Mouse (Mus musculus): ENCODE data around the gene M6pr. TPM values are rescaled to one million over a fixed set of nuclear protein-coding genes. Genes with fewer than 3 reads are reported as not detected.

The M6pr gene
- total RNA-seq (2014; rRNA removed), result 95.0 and 104 TPM in 2 replicates
- polyA plus RNA-seq (2012; rRNA removed), result 46.4 and 51.2 TPM in 2 replicates

GRCm38 (mm10) chr6:122308505-122309393 is at the start of gene M6pr:
Gene M6pr, plus strand, starts transcription at chr6:122308720.
- Histone ChIP-seq H3K79me2 (ENCODE audit: control insufficient read depth, insufficient read depth, low read length) (peaks cover 6% of the 10 kb centered on the region; the same call in 1 of the 2 replicates), H3K27me3 (ENCODE audit: control insufficient read depth, insufficient read depth, low read length) (no peaks in the 10 kb centered on the region), H3K36me3 (ENCODE audit: control insufficient read depth, insufficient read depth, low read length) (peaks cover 14% of the 10 kb centered on the region; the same call in 1 of the 2 replicates), H3K27ac (replicated peaks; ENCODE audit: insufficient read depth, low read depth, low read length) (peak within 1 kb of the TSS; percentile 40), H3K4me1 (ENCODE audit: control insufficient read depth, insufficient read depth, low read length) (peaks cover 8% of the 10 kb centered on the region; the same call in 1 of the 2 replicates), H3K9ac (ENCODE audit: low read depth, low read length) (peak within 1 kb of the TSS; percentile 73), H3K4me3 (ENCODE audit: insufficient read depth, low read depth, low read length) (peak within 1 kb of the TSS; percentile 71)
- peak; percentile 60; the same call in 1 of the 2 replicates for TF ChIP-seq POLR2A (IDR thresholded peaks at IDR 0.05; ENCODE audit: extremely low read depth, insufficient read depth, low read length)
- TF ChIP-seq CTCF (IDR thresholded peaks at IDR 0.05; ENCODE audit: low read depth, low read length), result peak; percentile 89
- WGBS, result under 1% methylated on average over 49 of the region's 49 CpGs
- peak; percentile 99 for DNase-seq (ENCODE audit: extremely low read depth, low read depth, low spot score)

- Histone ChIP-seq H3K9ac (ENCODE audit: low read depth, low read length) (no peak overlapping the region), H3K36me3 (ENCODE audit: control insufficient read depth, insufficient read depth, low read length) (no peaks in the 10 kb centered on the region), H3K4me3 (ENCODE audit: insufficient read depth, low read depth, low read length) (no peak overlapping the region), H3K27me3 (ENCODE audit: control insufficient read depth, insufficient read depth, low read length) (no peaks in the 10 kb centered on the region), H3K4me1 (ENCODE audit: control insufficient read depth, insufficient read depth, low read length) (peaks cover 1% of the 10 kb centered on the region; the same call in 1 of the 2 replicates), H3K79me2 (ENCODE audit: control insufficient read depth, insufficient read depth, low read length) (no peaks in the 10 kb centered on the region), H3K27ac (replicated peaks; ENCODE audit: insufficient read depth, low read depth, low read length) (no peak overlapping the region)
- DNase-seq (ENCODE audit: extremely low read depth, low read depth, low spot score), result no peak
- WGBS, result 89% methylated on average over 8 of the region's 8 CpGs
- TF ChIP-seq CTCF (IDR thresholded peaks at IDR 0.05; ENCODE audit: low read depth, low read length), result no peak
These were observed 46.0 kb upstream of the M6pr start for GRCm38 (mm10) chr6:122262543-122262942.

GRCm38 (mm10) chr6:122268561-122268960 is 40.0 kb upstream of the M6pr start:
- no peak overlapping the region for H3K4me3 ChIP-seq (ENCODE audit: insufficient read depth, low read depth, low read length)
- H3K9ac ChIP-seq (ENCODE audit: low read depth, low read length), result no peak overlapping the region
- TF ChIP-seq POLR2A (IDR thresholded peaks at IDR 0.05; ENCODE audit: extremely low read depth, insufficient read depth, low read length) (no peak), CTCF (IDR thresholded peaks at IDR 0.05; ENCODE audit: low read depth, low read length) (no peak)
- no peaks in the 10 kb centered on the region for H3K79me2 ChIP-seq (ENCODE audit: control insufficient read depth, insufficient read depth, low read length)
- DNase-seq (ENCODE audit: extremely low read depth, low read depth, low spot score), result peak; percentile 82
- WGBS, result 7% methylated on average over 3 of the region's 3 CpGs
- peaks cover 5% of the 10 kb centered on the region; the same call in 1 of the 2 replicates for H3K4me1 ChIP-seq (ENCODE audit: control insufficient read depth, insufficient read depth, low read length)
- no peaks in the 10 kb centered on the region for H3K27me3 ChIP-seq (ENCODE audit: control insufficient read depth, insufficient read depth, low read length)
- H3K27ac ChIP-seq (replicated peaks; ENCODE audit: insufficient read depth, low read depth, low read length), result no peak overlapping the region
- no peaks in the 10 kb centered on the region for H3K36me3 ChIP-seq (ENCODE audit: control insufficient read depth, insufficient read depth, low read length)

- no peaks in the 10 kb centered on the region for H3K36me3 ChIP-seq (ENCODE audit: control insufficient read depth, insufficient read depth, low read length)
- no peak overlapping the region for H3K27ac ChIP-seq (replicated peaks; ENCODE audit: insufficient read depth, low read depth, low read length)
- WGBS, result 87% methylated on average over 4 of the region's 4 CpGs
- no peak for DNase-seq (ENCODE audit: extremely low read depth, low read depth, low spot score)
- no peak overlapping the region for H3K9ac ChIP-seq (ENCODE audit: low read depth, low read length)
- H3K27me3 ChIP-seq (ENCODE audit: control insufficient read depth, insufficient read depth, low read length), result no peaks in the 10 kb centered on the region
- no peaks in the 10 kb centered on the region for H3K79me2 ChIP-seq (ENCODE audit: control insufficient read depth, insufficient read depth, low read length)
- H3K4me1 ChIP-seq (ENCODE audit: control insufficient read depth, insufficient read depth, low read length), result peaks cover 5% of the 10 kb centered on the region; the same call in 1 of the 2 replicates
- TF ChIP-seq POLR2A (IDR thresholded peaks at IDR 0.05; ENCODE audit: extremely low read depth, insufficient read depth, low read length) (no peak), CTCF (IDR thresholded peaks at IDR 0.05; ENCODE audit: low read depth, low read length) (no peak)
- H3K4me3 ChIP-seq (ENCODE audit: insufficient read depth, low read depth, low read length), result no peak overlapping the region
These were observed 39.4 kb upstream of the M6pr start for GRCm38 (mm10) chr6:122269170-122269569.

- no peak for DNase-seq (ENCODE audit: extremely low read depth, low read depth, low spot score)
- 80% methylated on average over 11 of the region's 11 CpGs for WGBS
These were observed 38.4 kb upstream of the M6pr start for GRCm38 (mm10) chr6:122270152-122270551.

More at GRCm38 (mm10) chr6:122270152-122270551, 38.4 kb upstream of the M6pr start:
- no peaks in the 10 kb centered on the region for H3K27me3 ChIP-seq (ENCODE audit: control insufficient read depth, insufficient read depth, low read length)
- no peak overlapping the region for H3K27ac ChIP-seq (replicated peaks; ENCODE audit: insufficient read depth, low read depth, low read length)
- H3K4me3 ChIP-seq (ENCODE audit: insufficient read depth, low read depth, low read length), result no peak overlapping the region
- H3K4me1 ChIP-seq (ENCODE audit: control insufficient read depth, insufficient read depth, low read length), result peaks cover 5% of the 10 kb centered on the region; the same call in 1 of the 2 replicates
- no peaks in the 10 kb centered on the region for H3K79me2 ChIP-seq (ENCODE audit: control insufficient read depth, insufficient read depth, low read length)
- H3K9ac ChIP-seq (ENCODE audit: low read depth, low read length), result no peak overlapping the region
- no peak for TF ChIP-seq CTCF (IDR thresholded peaks at IDR 0.05; ENCODE audit: low read depth, low read length)
- TF ChIP-seq POLR2A (IDR thresholded peaks at IDR 0.05; ENCODE audit: extremely low read depth, insufficient read depth, low read length), result no peak
- no peaks in the 10 kb centered on the region for H3K36me3 ChIP-seq (ENCODE audit: control insufficient read depth, insufficient read depth, low read length)

All from liver, adult 2 months (tissue).